Mouse (Mus musculus) effector memory CD4-positive, alpha-beta T cell, adult 7 months (primary cell): Measurements from ENCODE around the gene Arf6. TPM values are rescaled to one million over a fixed set of nuclear protein-coding genes. Genes with fewer than 3 reads are reported as not detected.

ENCODE experiments used
- polyA plus RNA-seq: library from polyadenylated mRNA; unstranded; fragments of 100-300 nt; shearing (Covaris generic); gene quantifications from one replicate; pipeline ENCODE4 v1.2.1, GENCODE M21; 2017

The Arf6 gene
- polyA plus RNA-seq, result 389 TPM

GRCm38 (mm10) chr12:69371854-69372671 lies at the start of gene Arf6, which contains the start of gene Gm9887:
Arf6 (plus strand) TSS chr12:69372150.
Gm9887 (minus strand) TSS chr12:69372458.

DNA sequence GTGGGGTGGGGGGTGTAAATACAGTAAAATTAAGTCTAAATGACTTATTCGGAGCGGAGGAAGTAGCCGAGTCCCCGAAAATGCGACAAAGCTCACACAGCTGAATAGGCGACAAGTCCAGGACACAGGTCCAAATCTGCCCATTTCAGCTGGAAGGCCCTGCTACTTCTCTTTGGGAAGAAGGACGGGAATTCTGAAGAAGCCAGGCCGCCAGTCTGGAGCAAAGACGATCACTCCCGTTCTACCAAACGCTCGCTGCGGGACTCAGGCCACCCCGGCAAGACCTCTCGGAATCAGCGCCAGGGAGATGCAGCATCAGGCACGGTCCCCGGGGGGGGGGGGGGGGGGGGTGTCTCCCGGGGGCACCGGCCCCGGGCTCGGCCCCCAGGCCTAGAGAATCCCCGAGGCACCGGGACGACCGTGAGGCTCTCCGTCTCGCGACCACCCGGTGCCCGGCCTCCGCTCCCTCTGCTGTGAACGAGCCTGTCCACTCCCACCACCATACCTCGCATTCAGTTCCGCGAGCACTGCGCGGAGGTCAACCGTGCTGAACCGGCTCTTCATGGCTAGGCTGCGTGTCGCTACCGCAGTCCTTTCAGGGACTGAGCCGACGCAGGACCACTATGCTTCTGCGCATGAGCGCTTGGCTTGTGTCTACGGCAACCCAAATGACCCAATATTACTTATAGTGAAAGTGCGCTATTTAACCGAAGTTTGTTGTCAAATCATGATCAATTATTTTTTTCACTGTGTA lies 15.2 kb upstream of the Arf6 start, which contains the start of gene Nemf:
Nemf (minus strand) TSS at position 620 of the 754 bp plus-strand sequence.

Other genes with a start within 250 kb of the Arf6 start
- gene Rps29, start 213.0 kb upstream of the Arf6 start, polyA plus RNA-seq, result 2,065 TPM
- gene Lrr1, start 203.3 kb upstream of the Arf6 start, polyA plus RNA-seq, result not detected
- 326 TPM for gene Rpl36al, start 188.1 kb upstream of the Arf6 start, polyA plus RNA-seq
- gene Mgat2, start 188.0 kb upstream of the Arf6 start, polyA plus RNA-seq, result 61.4 TPM
- 9.1 TPM for gene Gm49383, start 175.0 kb upstream of the Arf6 start, polyA plus RNA-seq
- 3.1 TPM for gene Dnaaf2, start 173.7 kb upstream of the Arf6 start, polyA plus RNA-seq
- gene Gm49384, start 167.9 kb upstream of the Arf6 start, polyA plus RNA-seq, result 8.9 TPM
- 3.3 TPM for gene Pole2, start 144.0 kb upstream of the Arf6 start, polyA plus RNA-seq
- gene Klhdc1, start 131.0 kb upstream of the Arf6 start, polyA plus RNA-seq, result 18.9 TPM
- 24.6 TPM for gene Klhdc2, start 75.5 kb upstream of the Arf6 start, polyA plus RNA-seq
- 142 TPM for gene Nemf, start 15.0 kb upstream of the Arf6 start, polyA plus RNA-seq
- 5.6 TPM for gene Gm9887, start 308 bp downstream of the Arf6 start, polyA plus RNA-seq
- 3.9 TPM for gene Vcpkmt, start 210.9 kb downstream of the Arf6 start, polyA plus RNA-seq